Mouse (Mus musculus) bone marrow macrophage, adult 2 months (primary cell): ENCODE results near the gene Apopt1.

Experiments used
- CTCF ChIP-seq: IDR thresholded peaks from 2 replicates; pipeline ENCODE4 v1.5.1; 2012; ENCODE audit warnings: low read depth, mild to moderate bottlenecking, low read length, moderate library complexity
- POLR2A ChIP-seq: IDR thresholded peaks from 2 replicates; pipeline ENCODE4 v1.6.1; 2012; ENCODE audit warnings: mild to moderate bottlenecking, low read depth, low read length, borderline replicate concordance

DNA sequence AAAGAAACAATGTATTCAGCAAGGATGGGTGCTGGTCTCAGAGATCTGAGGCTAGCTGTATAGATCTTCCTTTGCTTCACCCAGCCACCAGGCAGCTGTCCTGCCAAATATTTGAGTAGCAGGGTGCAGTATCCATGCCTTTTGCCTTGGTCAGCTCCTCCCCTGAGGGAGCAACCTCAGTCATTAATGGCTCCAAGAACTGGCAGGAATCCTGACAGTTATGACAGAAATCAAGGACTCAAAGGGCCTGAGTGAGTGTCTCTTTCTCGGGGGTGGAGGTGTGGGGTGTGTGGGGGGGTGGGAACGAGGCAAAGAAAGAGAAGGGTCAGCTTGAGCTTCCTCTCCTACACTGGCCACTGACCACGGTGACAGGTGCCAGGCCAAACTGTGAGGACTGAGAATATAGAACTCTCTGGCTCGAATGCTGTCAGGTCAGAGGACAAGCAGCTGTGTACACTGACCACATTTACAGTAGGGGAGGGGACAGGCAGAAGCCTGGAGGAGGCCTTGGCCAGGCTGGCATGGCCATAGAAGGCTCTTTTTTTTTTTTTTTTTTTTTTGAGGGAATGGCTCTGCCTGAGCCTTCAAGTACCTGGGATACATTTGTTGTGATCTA, 43.1 kb downstream of the Apopt1 start:
- TF ChIP-seq POLR2A (no peak), CTCF (no peak)
